ENCODE assay signal across 12 mouse cellular contexts in the genomic region with DNA sequence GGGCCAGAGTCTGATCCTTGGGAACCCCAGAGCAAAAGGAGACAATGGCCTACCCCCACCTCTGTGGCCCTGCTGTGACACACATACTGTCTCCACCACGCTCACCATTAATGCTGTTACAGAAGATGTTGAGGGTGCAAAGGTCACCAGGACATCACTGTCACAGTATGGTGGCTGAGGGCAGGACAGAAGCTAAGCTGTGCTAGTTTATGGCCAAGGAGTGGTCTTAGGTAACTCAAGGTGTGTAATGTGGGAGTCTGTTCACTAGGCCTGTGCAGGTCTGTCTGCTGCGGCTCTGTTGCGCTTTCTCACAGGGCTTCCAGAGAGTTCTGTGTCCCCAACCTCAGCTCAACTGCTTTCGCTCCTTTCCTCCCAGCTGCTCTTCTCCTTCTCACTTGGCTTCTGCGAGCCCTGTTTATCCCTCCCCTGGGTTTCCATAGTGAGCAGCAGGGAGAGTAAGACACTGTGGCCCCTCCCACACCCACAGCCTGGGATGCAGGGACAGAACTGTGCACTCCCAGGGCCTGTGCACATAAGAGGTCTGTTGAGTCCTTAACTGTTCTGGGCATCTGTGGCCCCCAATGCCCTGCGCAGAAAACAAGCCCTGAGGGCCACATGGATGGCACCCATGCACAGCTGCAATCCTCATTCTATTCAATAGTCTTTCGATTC. TPM values are rescaled to one million over a fixed set of nuclear protein-coding genes. Genes with fewer than 3 reads are reported as not detected.
DNase-seq lines count a peak whose midpoint lies in the region; ATAC-seq lines count a peak whose summit lies in the region.
"Had no signal": no experiment of that assay in that cellular context is flagged by ENCODE, and none has a peak within 500 bp of the region (broad histone marks: within the 10 kb centered on the region; RNA-seq: fewer than 3 reads in every experiment).

No protein-coding gene starts in this region.

- H3K9ac ChIP-seq in heart, embryonic 12.5 days, result no peak overlapping the region
- H3K9ac ChIP-seq in intestine, embryonic 15.5 days, result no peak overlapping the region
- H3K9ac ChIP-seq: stomach, embryonic 15.5 days had no signal

- peak; percentile 27 for DNase-seq in heart, adult 8-10 months (ENCODE audit: low spot score)
- peak; percentile 26 for DNase-seq in right cerebral cortex, adult 18-20 months
- no peak for DNase-seq in right cerebral cortex, postnatal 36 days (ENCODE audit: low spot score in 2 of 2)
- DNase-seq in thymus, postnatal 25 days, result no peak
- DNase-seq in ovary, adult 18-20 months (ENCODE audit: low spot score), result no peak
- no peak for DNase-seq in left cerebral cortex, postnatal 10 days (ENCODE audit: extremely low spot score in 1 of 2, low spot score in 2 of 2)
- DNase-seq: layer of hippocampus, postnatal 36 days; lung, adult 18-20 months had no signal

- intact Hi-C loops in left cerebral cortex, postnatal 10 days (cut with DNase I), result no loop called here

- no peaks in the 10 kb centered on the region for H3K9me3 ChIP-seq in heart, embryonic 12.5 days (replicated peaks)
- H3K9me3 ChIP-seq in intestine, embryonic 15.5 days, result no peaks in the 10 kb centered on the region
- H3K9me3 ChIP-seq: stomach, embryonic 15.5 days had no signal

- H3K4me1 ChIP-seq in heart, embryonic 12.5 days (replicated peaks), result peaks cover 37% of the 10 kb centered on the region
- peaks cover 7% of the 10 kb centered on the region for H3K4me1 ChIP-seq in intestine, embryonic 15.5 days (replicated peaks)

- H3K4me3 ChIP-seq in heart, embryonic 12.5 days, result no peak overlapping the region
- no peak overlapping the region for H3K4me3 ChIP-seq in intestine, embryonic 15.5 days (replicated peaks)
- H3K4me3 ChIP-seq: stomach, embryonic 15.5 days had no signal

- no peak for ATAC-seq in heart, embryonic 12.5 days (ENCODE audit: insufficient number of reproducible peaks, low FRiP score)
- ATAC-seq in intestine, embryonic 15.5 days, result peak; percentile 50
- ATAC-seq: CD4-positive, CD25-positive, alpha-beta regulatory T cell, adult 4 months had no signal

- H3K27ac ChIP-seq in heart, embryonic 12.5 days (ENCODE audit: poor library complexity, severe bottlenecking), result no peak overlapping the region
- H3K27ac ChIP-seq in intestine, embryonic 15.5 days, result no peak overlapping the region
- H3K27ac ChIP-seq: stomach, embryonic 15.5 days had no signal

- H3K27me3 ChIP-seq in heart, embryonic 12.5 days (replicated peaks), result 0 out of 2 replicates have a peak, but pooled peaks cover 4% of the 10 kb centered on the region
- H3K27me3 ChIP-seq in intestine, embryonic 15.5 days (replicated peaks), result no peaks in the 10 kb centered on the region
- H3K27me3 ChIP-seq: stomach, embryonic 15.5 days had no signal

- H3K4me2 ChIP-seq in heart, embryonic 12.5 days, result no peak overlapping the region
- no peak overlapping the region for H3K4me2 ChIP-seq in intestine, embryonic 15.5 days (replicated peaks)
- H3K4me2 ChIP-seq: stomach, embryonic 15.5 days had no signal

- WGBS in heart, embryonic 12.5 days, result 74% methylated on average over 7 of the region's 7 CpGs
- 74% methylated on average over 7 of the region's 7 CpGs for WGBS in intestine, embryonic 15.5 days

- H3K36me3 ChIP-seq in heart, embryonic 12.5 days, result no peaks in the 10 kb centered on the region
- no peaks in the 10 kb centered on the region for H3K36me3 ChIP-seq in intestine, embryonic 15.5 days
- H3K36me3 ChIP-seq: stomach, embryonic 15.5 days had no signal

RNA-seq across cellular contexts. Expression of a gene that starts 30.9 kb away (rescaled TPM):
- 10 to 100 TPM; 52.1 to 60.6 (median 55.7) TPM for total RNA-seq in heart, adult 8-10 months (2022)
- 14.4 and 15.1 TPM in 2 replicates for polyA plus RNA-seq in heart, embryonic 12.5 days (2016; fragmentation: Nextera tagmentation; extraction: Ambion mirVana)
- 12.0 and 13.2 TPM in 2 replicates for polyA plus RNA-seq in intestine, embryonic 15.5 days (2015; fragmentation: Nextera tagmentation; extraction: Ambion mirVana)
- total RNA-seq in left cerebral cortex, postnatal 10 days (2021), result 10 to 100 TPM; 88.5 to 94.6 TPM

RNA-seq across cellular contexts. Expression of a gene that starts 31.9 kb away (rescaled TPM):
- 1 to 10 TPM; 2.2 to 3.6 (median 2.6) TPM for total RNA-seq in heart, adult 8-10 months (2022)
- 10.7 and 10.9 TPM in 2 replicates for polyA plus RNA-seq in heart, embryonic 12.5 days (2016; fragmentation: Nextera tagmentation; extraction: Ambion mirVana)
- polyA plus RNA-seq in intestine, embryonic 15.5 days (2015; fragmentation: Nextera tagmentation; extraction: Ambion mirVana), result 17.6 and 18.4 TPM in 2 replicates
- total RNA-seq in left cerebral cortex, postnatal 10 days (2021), result 1 to 10 TPM; 5.5 to 6.0 TPM

Comparison
In these comparisons a context has a peak if more than half of its experiments do, and no peak if none do; other contexts are left out.
1. DNase-seq: peak in heart, adult 8-10 months (single experiment) and right cerebral cortex, adult 18-20 months (single experiment); none in right cerebral cortex, postnatal 36 days (0 of 2), thymus, postnatal 25 days (single experiment), ovary, adult 18-20 months (single experiment) and left cerebral cortex, postnatal 10 days (0 of 2).